Mouse (Mus musculus) liver, adult 2 months (tissue): ENCODE measurements around the gene Atp6v0c. TPM values are rescaled to one million over a fixed set of nuclear protein-coding genes. Genes with fewer than 3 reads are reported as not detected.
"Not testable (repeated sequence)": the region's sequence is repeated elsewhere in the genome, so short reads cannot be mapped to it uniquely, and the experiment has no call there.

Experiments
- DNase-seq: peaks from one replicate; pipeline ENCODE4 v3.0.0-alpha.2; 2011; ENCODE audit warnings: low read depth, low spot score; ENCODE audit errors: extremely low read depth
- H3K27ac ChIP-seq: fragments of 200-500 bp; replicated peaks from 2 replicates; pipeline ENCODE4 v1.5.1; 2012; ENCODE audit warnings: low read depth, mild to moderate bottlenecking, control low read depth, inconsistent platforms, low read length; ENCODE audit not compliant: insufficient read depth
- H3K27me3 ChIP-seq: fragments of 200-500 bp; 2 replicates; pipeline ENCODE4 v1.6.1; 2012; ENCODE audit warnings: mild to moderate bottlenecking, moderate library complexity, low read length, inconsistent platforms; ENCODE audit not compliant: control insufficient read depth, insufficient read depth
- H3K36me3 ChIP-seq: fragments of 200-500 bp; 2 replicates; pipeline ENCODE4 v1.6.1; 2012; ENCODE audit warnings: low read length, inconsistent platforms; ENCODE audit not compliant: control insufficient read depth, insufficient read depth
- H3K4me1 ChIP-seq: fragments of 200-500 bp; 2 replicates; pipeline ENCODE4 v1.6.1; 2011; ENCODE audit warnings: low read length; ENCODE audit not compliant: control insufficient read depth, insufficient read depth
- H3K4me3 ChIP-seq: fragments of 200-500 bp; 2 replicates; pipeline ENCODE4 v1.5.1; 2011; ENCODE audit warnings: low read depth, mild to moderate bottlenecking, control low read depth, low read length, moderate library complexity; ENCODE audit not compliant: insufficient read depth
- H3K79me2 ChIP-seq: fragments of 200-500 bp; 2 replicates; pipeline ENCODE4 v1.6.1; 2012; ENCODE audit warnings: inconsistent platforms, mild to moderate bottlenecking, low read length, moderate library complexity; ENCODE audit not compliant: control insufficient read depth, insufficient read depth
- H3K9ac ChIP-seq: fragments of 200-500 bp; 2 replicates; pipeline ENCODE4 v1.6.1; 2012; ENCODE audit warnings: low read depth, mild to moderate bottlenecking, control low read depth, inconsistent platforms, low read length
- CTCF ChIP-seq: fragments of 200-500 bp; IDR thresholded peaks from 2 replicates; pipeline ENCODE4 v1.5.1; 2011; ENCODE audit warnings: low read depth, low read length, control low read depth
- POLR2A ChIP-seq: fragments of 200-500 bp; IDR thresholded peaks from 2 replicates; pipeline ENCODE4 v1.6.1; 2011; ENCODE audit warnings: low read length, control low read depth; ENCODE audit not compliant: insufficient read depth; ENCODE audit errors: extremely low read depth
- WGBS: fragments of 180-500 bp; shearing (Covaris S2); methylation state at CpG from one replicate; pipeline ENCODE4 v1.1.7; 2018; 5-methylcytosine and 5-hydroxymethylcytosine counted together
- polyA plus RNA-seq: library from polyadenylated mRNA; depleted of rRNA; stranded (reverse); fragments of >200 nt; gene quantifications from 2 replicates; pipeline ENCODE4 v1.2.3, GENCODE M21; 2012; rRNA removed
- total RNA-seq: library from RNA; depleted of rRNA; stranded (reverse); fragments of >200 nt; gene quantifications from 2 replicates; pipeline ENCODE4 v1.2.3, GENCODE M21; 2014; rRNA removed

Atp6v0c gene
- total and polyA plus RNA-seq, 2 experiments = 40.0 to 644 TPM

DNA sequence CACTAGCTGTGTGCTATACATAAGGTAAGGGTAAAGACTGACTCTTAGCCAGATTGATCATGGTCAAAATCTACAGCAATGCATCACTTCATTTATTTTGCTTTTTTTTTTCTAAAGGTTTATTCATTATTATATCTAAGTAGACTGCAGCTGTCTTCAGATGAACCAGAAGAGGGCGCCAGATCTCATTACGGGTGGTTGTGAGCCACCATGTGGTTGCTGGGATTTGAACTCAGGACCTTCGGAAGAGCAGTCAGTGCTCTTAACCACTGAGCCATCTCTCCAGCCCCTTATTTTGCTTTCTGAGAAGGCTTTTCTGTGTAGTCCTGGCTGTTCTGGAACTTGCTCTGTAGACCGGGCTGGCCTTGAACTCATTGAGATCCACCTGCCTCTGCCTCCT is 36.6 kb downstream of the Atp6v0c start:
- not testable (repeated sequence) for H3K9ac ChIP-seq, H3K36me3 ChIP-seq, H3K4me3 ChIP-seq, H3K27ac ChIP-seq, DNase-seq, H3K4me1 ChIP-seq, H3K27me3 ChIP-seq
- 93% methylated on average over 4 of the region's 4 CpGs for WGBS
- TF ChIP-seq CTCF = 0 out of 2 replicates have a peak, but pooled peaks have one; percentile 18
- H3K79me2 ChIP-seq = peaks cover 54% of the 10 kb centered on the region

GRCm38 (mm10) chr17:24131570-24131969 is 37.9 kb downstream of the Atp6v0c start:
- no peaks in the 10 kb centered on the region; the same call in 1 of the 2 replicates for H3K36me3 ChIP-seq
- peaks cover 46% of the 10 kb centered on the region for H3K79me2 ChIP-seq
- no peaks in the 10 kb centered on the region for H3K27me3 ChIP-seq
- 92% methylated on average over 3 of the region's 3 CpGs for WGBS
- 0 out of 2 replicates have a peak, but pooled peaks have one; percentile 20 for TF ChIP-seq CTCF
- TF ChIP-seq POLR2A = no peak
- H3K4me3 ChIP-seq = no peak overlapping the region
- no peak for DNase-seq
- no peak overlapping the region for H3K27ac ChIP-seq
- H3K4me1 ChIP-seq = peaks cover 3% of the 10 kb centered on the region; the same call in 1 of the 2 replicates
- H3K9ac ChIP-seq = no peak overlapping the region

GRCm38 (mm10) chr17:24129246-24129645 is 40.3 kb downstream of the Atp6v0c start:
- DNase-seq, H3K36me3 ChIP-seq, H3K9ac ChIP-seq, H3K27ac ChIP-seq, H3K4me3 ChIP-seq, H3K27me3 ChIP-seq, H3K4me1 ChIP-seq: not testable (repeated sequence)
- peaks cover 43% of the 10 kb centered on the region for H3K79me2 ChIP-seq
- WGBS = 83% methylated on average over 4 of the region's 4 CpGs

DNA sequence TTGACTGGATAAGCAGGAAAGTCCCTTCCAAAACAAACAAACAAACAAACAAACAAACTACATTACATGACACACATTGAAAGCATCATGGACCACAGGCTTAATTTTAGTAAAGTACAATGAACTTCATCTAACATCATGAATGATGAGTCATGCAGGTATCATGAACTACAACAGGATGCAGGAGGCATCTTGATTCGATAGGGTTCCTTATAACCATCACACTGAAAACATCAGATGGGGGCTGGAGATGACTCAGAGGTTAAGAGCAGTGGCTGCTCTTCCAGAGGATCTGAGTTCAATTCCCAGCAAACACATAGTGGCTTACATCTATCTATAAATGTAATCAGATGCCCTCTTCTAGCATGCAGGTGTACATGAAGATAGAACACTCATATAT is 41.9 kb downstream of the Atp6v0c start:
- DNase-seq = no peak
- Histone ChIP-seq H3K36me3 (no peaks in the 10 kb centered on the region; the same call in 1 of the 2 replicates), H3K27me3 (no peaks in the 10 kb centered on the region), H3K4me3 (no peak overlapping the region), H3K27ac (no peak overlapping the region), H3K4me1 (peaks cover 3% of the 10 kb centered on the region; the same call in 1 of the 2 replicates), H3K79me2 (peaks cover 41% of the 10 kb centered on the region), H3K9ac (no peak overlapping the region)
- TF ChIP-seq POLR2A (no peak), CTCF (no peak)
- 83% methylated on average over 1 of the region's 1 CpGs for WGBS

DNA sequence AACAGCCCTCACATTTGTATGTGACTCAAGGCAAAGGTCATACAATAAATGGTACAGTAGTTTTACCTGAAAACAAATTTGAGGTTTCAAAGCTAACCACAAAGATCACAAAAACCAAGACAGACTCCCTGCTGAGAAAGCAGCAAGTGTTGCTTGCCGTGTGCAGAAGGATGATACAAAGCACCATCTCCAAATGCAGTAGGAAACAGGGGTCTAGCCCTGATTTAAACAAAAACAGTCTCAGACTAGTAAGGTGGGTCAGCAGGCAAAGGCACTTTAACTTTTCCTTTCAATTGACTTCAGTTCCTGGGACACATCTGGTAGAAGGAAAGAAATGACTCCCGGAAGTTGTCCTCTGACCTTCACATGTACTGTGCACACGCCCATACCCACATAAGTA is 42.7 kb downstream of the Atp6v0c start:
- TF ChIP-seq CTCF (no peak), POLR2A (no peak)
- Histone ChIP-seq H3K27me3 (no peaks in the 10 kb centered on the region), H3K4me3 (no peak overlapping the region), H3K9ac (no peak overlapping the region), H3K4me1 (peaks cover 3% of the 10 kb centered on the region; the same call in 1 of the 2 replicates), H3K36me3 (no peaks in the 10 kb centered on the region; the same call in 1 of the 2 replicates), H3K79me2 (peaks cover 43% of the 10 kb centered on the region), H3K27ac (no peak overlapping the region)
- no peak for DNase-seq
- WGBS = 78% methylated on average over 3 of the region's 3 CpGs

GRCm38 (mm10) chr17:24119446-24119845 is 50.1 kb downstream of the Atp6v0c start:
- DNase-seq = no peak
- Histone ChIP-seq H3K4me1 (peaks cover 9% of the 10 kb centered on the region), H3K4me3 (no peak overlapping the region), H3K9ac (no peak overlapping the region), H3K27me3 (no peaks in the 10 kb centered on the region), H3K27ac (no peak overlapping the region), H3K79me2 (peaks cover 42% of the 10 kb centered on the region), H3K36me3 (no peaks in the 10 kb centered on the region)
- no peak for TF ChIP-seq POLR2A
- 76% methylated on average over 3 of the region's 3 CpGs for WGBS

Other genes with a start within 250 kb of the Atp6v0c start
- not detected in 2 replicates for gene Sbp, start 228.0 kb downstream of the Atp6v0c start, total RNA-seq
- gene Sbp, start 228.0 kb downstream of the Atp6v0c start, polyA plus RNA-seq = not detected in 2 replicates
- gene Sbpl, start 214.4 kb downstream of the Atp6v0c start, total RNA-seq = not detected in 2 replicates
- not detected in 2 replicates for gene Sbpl, start 214.4 kb downstream of the Atp6v0c start, polyA plus RNA-seq
- 0.13 and 0.18 TPM in 2 replicates for gene Prss30, start 189.1 kb downstream of the Atp6v0c start, total RNA-seq
- gene Prss30, start 189.1 kb downstream of the Atp6v0c start, polyA plus RNA-seq = 0.16 TPM in 2 replicates
- gene Prss22, start 171.6 kb downstream of the Atp6v0c start, total RNA-seq = not detected in 2 replicates
- not detected in 2 replicates for gene Prss22, start 171.6 kb downstream of the Atp6v0c start, polyA plus RNA-seq
- not detected in 2 replicates for gene Prss27, start 131.6 kb downstream of the Atp6v0c start, total RNA-seq
- gene Prss27, start 131.6 kb downstream of the Atp6v0c start, polyA plus RNA-seq = not detected in 2 replicates
- gene Kctd5, start 96.2 kb downstream of the Atp6v0c start, total RNA-seq = 4.5 and 4.6 TPM in 2 replicates
- gene Kctd5, start 96.2 kb downstream of the Atp6v0c start, polyA plus RNA-seq = 4.6 and 6.0 TPM in 2 replicates
- 19.7 and 23.6 TPM in 2 replicates for gene Pdpk1, start 18.8 kb downstream of the Atp6v0c start, total RNA-seq
- gene Pdpk1, start 18.8 kb downstream of the Atp6v0c start, polyA plus RNA-seq = 8.6 and 10.2 TPM in 2 replicates
- gene Amdhd2, start 5.9 kb downstream of the Atp6v0c start, total RNA-seq = 19.3 and 23.8 TPM in 2 replicates
- gene Amdhd2, start 5.9 kb downstream of the Atp6v0c start, polyA plus RNA-seq = 26.7 and 35.4 TPM in 2 replicates
- 13.3 and 22.2 TPM in 2 replicates for gene Tbc1d24, start 35.9 kb upstream of the Atp6v0c start, total RNA-seq
- 23.6 and 31.5 TPM in 2 replicates for gene Tbc1d24, start 35.9 kb upstream of the Atp6v0c start, polyA plus RNA-seq
- gene Ntn3, start 39.8 kb upstream of the Atp6v0c start, total RNA-seq = 2.3 and 2.8 TPM in 2 replicates
- gene Ntn3, start 39.8 kb upstream of the Atp6v0c start, polyA plus RNA-seq = 7.4 and 7.8 TPM in 2 replicates
- 44.1 and 53.2 TPM in 2 replicates for gene Tedc2, start 51.1 kb upstream of the Atp6v0c start, total RNA-seq
- 61.4 and 78.0 TPM in 2 replicates for gene Tedc2, start 51.1 kb upstream of the Atp6v0c start, polyA plus RNA-seq
- 3.0 and 3.5 TPM in 2 replicates for gene Ccnf, start 81.8 kb upstream of the Atp6v0c start, total RNA-seq
- gene Ccnf, start 81.8 kb upstream of the Atp6v0c start, polyA plus RNA-seq = 5.5 and 6.5 TPM in 2 replicates
- gene Abca17, start 181.4 kb upstream of the Atp6v0c start, total RNA-seq = not detected in 2 replicates
- gene Abca17, start 181.4 kb upstream of the Atp6v0c start, polyA plus RNA-seq = 0.02 TPM in 1 of 2 replicates, not detected in the other
- 36.0 and 46.1 TPM in 2 replicates for gene Abca3, start 182.2 kb upstream of the Atp6v0c start, total RNA-seq
- gene Abca3, start 182.2 kb upstream of the Atp6v0c start, polyA plus RNA-seq = 70.0 and 76.6 TPM in 2 replicates
- 17.3 and 20.7 TPM in 2 replicates for gene Rnps1, start 244.9 kb upstream of the Atp6v0c start, total RNA-seq
- gene Rnps1, start 244.9 kb upstream of the Atp6v0c start, polyA plus RNA-seq = 32.7 and 37.6 TPM in 2 replicates